Mouse (Mus musculus): ENCODE results near the gene Sbsn. TPM values are rescaled to one million over a fixed set of nuclear protein-coding genes. Genes with fewer than 3 reads are reported as not detected.

Gene Sbsn
- polyA plus RNA-seq (2015; fragmentation: Illumina TruSeq; extraction: RNeasy Lipid Tissue Mini Kit (QIAGEN cat#74804); ENCODE audit: insufficient read depth, low replicate concordance), result 5.4 TPM

DNA sequence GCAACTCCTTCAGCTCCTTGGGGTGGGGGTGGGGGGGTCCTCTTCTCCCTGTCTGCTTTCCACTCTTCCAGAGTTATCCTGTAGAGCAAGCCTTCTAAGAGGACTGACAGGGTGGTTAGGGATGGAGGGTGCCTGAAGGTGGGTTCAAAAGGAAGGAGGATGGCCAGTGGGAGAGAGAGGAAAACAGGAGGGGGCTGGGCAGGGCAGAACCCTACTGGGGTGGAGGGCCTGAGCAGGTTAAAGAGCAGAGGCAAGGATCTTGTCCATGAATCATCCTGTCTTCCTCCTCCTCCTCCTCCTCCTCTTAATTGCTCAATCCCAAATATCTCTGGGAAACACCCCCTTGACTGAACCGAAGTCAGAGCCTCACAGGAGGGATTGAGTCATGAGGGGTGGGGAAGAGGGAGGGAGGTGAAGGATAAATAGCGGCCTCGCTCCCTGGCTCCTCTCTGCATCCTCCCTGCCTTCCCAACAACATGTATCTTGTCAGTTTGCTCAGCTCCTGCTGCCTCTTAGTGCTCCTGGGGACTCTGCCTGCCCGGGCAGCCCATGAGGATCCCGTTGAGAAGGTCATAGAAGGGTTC is at the start of gene Sbsn:
Gene Sbsn (plus strand): TSS at position 386 of the 584 bp plus-strand sequence.

GRCm38 (mm10) chr7:30711942-30712341 is 39.3 kb upstream of the Sbsn start, which contains the start of gene Atp4a:
Atp4a (plus strand) TSS chr7:30712209.

GRCm38 (mm10) chr7:30729396-30730063 is 21.7 kb upstream of the Sbsn start, which contains the start of gene Tmem147:
Tmem147 (minus strand) TSS chr7:30729540.

DNA sequence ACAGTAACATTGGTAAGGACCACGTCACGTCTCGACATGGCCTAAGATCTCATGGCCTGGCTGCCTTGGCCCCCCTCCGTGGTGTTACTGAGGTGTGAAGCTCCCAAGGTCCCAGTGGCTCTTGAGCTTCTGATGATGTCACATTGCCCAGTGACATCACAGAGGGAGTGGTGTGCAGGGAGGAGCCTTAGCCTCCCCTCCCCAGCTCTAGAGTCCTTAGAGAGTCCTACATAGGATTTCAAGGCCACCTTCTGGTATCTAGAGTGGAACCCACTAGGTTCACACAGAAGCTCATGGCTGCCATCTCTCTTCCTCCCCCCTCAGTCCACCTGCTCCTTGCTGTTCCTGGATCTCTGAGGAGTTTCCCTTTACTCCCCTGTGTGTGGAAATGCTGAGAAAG is 7.7 kb upstream of the Sbsn start, which contains the start of gene Gapdhs:
Gene Gapdhs (minus strand): TSS at position 65 of the 400 bp plus-strand sequence.

GRCm38 (mm10) chr7:30763456-30763855 is 12.2 kb downstream of the Sbsn start, which contains the start of gene Dmkn:
Dmkn (plus strand) TSS chr7:30763756.

DNA sequence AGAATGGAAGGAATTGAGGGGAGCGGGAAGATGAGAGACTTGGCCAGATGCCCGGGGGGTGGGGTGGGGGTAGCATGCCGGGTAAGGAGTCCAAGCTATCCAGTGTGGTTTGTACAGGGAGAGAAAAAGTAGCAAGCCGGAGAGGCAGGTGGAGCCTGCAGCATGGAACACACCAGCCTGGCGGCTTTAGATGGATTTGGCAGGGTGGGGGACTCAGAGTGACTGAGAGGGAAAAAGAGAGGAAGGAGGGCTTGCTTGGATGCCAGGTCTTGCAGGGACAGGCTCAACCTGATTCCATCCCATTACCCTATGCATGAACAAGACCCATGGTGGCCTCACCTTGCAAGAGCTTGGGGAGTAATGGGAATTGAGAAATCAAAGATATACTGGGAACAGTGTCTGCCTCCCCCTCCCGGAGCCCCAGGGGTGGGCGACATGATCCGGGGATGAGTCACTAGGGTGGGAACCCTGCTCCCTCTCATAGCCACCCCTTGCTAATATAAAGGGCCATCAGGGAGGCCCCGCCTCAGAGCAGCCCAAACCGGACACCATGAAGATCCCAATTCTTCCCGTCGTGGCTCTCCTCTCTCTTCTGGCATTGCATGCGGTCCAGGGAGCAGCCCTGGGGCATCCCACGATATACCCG is 36.2 kb downstream of the Sbsn start, which contains the start of gene Krtdap:
Gene Krtdap (plus strand): TSS at position 520 of the 646 bp plus-strand sequence.

Other genes starting within 250 kb of the Sbsn start
- 2.3 TPM for gene Arhgap33, start 216.4 kb upstream of the Sbsn start, polyA plus RNA-seq (2015; fragmentation: Illumina TruSeq; extraction: RNeasy Lipid Tissue Mini Kit (QIAGEN cat#74804); ENCODE audit: insufficient read depth, low replicate concordance)
- 6.5 TPM for gene Hspb6, start 199.3 kb upstream of the Sbsn start, polyA plus RNA-seq (2015; fragmentation: Illumina TruSeq; extraction: RNeasy Lipid Tissue Mini Kit (QIAGEN cat#74804); ENCODE audit: insufficient read depth, low replicate concordance)
- 6.0 TPM for gene Proser3, start 199.2 kb upstream of the Sbsn start, polyA plus RNA-seq (2015; fragmentation: Illumina TruSeq; extraction: RNeasy Lipid Tissue Mini Kit (QIAGEN cat#74804); ENCODE audit: insufficient read depth, low replicate concordance)
- gene Lin37, start 191.6 kb upstream of the Sbsn start, polyA plus RNA-seq (2015; fragmentation: Illumina TruSeq; extraction: RNeasy Lipid Tissue Mini Kit (QIAGEN cat#74804); ENCODE audit: insufficient read depth, low replicate concordance), result 50.0 TPM
- gene U2af1l4, start 188.2 kb upstream of the Sbsn start, polyA plus RNA-seq (2015; fragmentation: Illumina TruSeq; extraction: RNeasy Lipid Tissue Mini Kit (QIAGEN cat#74804); ENCODE audit: insufficient read depth, low replicate concordance), result 48.4 TPM
- gene Gm49396, start 188.1 kb upstream of the Sbsn start, polyA plus RNA-seq (2015; fragmentation: Illumina TruSeq; extraction: RNeasy Lipid Tissue Mini Kit (QIAGEN cat#74804); ENCODE audit: insufficient read depth, low replicate concordance), result 21.5 TPM
- 134 TPM for gene Psenen, start 187.8 kb upstream of the Sbsn start, polyA plus RNA-seq (2015; fragmentation: Illumina TruSeq; extraction: RNeasy Lipid Tissue Mini Kit (QIAGEN cat#74804); ENCODE audit: insufficient read depth, low replicate concordance)
- gene Igflr1, start 186.0 kb upstream of the Sbsn start, polyA plus RNA-seq (2015; fragmentation: Illumina TruSeq; extraction: RNeasy Lipid Tissue Mini Kit (QIAGEN cat#74804); ENCODE audit: insufficient read depth, low replicate concordance), result not detected
- 45.0 TPM for gene Kmt2b, start 162.7 kb upstream of the Sbsn start, polyA plus RNA-seq (2015; fragmentation: Illumina TruSeq; extraction: RNeasy Lipid Tissue Mini Kit (QIAGEN cat#74804); ENCODE audit: insufficient read depth, low replicate concordance)
- 2.5 TPM for gene Zbtb32, start 152.6 kb upstream of the Sbsn start, polyA plus RNA-seq (2015; fragmentation: Illumina TruSeq; extraction: RNeasy Lipid Tissue Mini Kit (QIAGEN cat#74804); ENCODE audit: insufficient read depth, low replicate concordance)
- gene Upk1a, start 138.6 kb upstream of the Sbsn start, polyA plus RNA-seq (2015; fragmentation: Illumina TruSeq; extraction: RNeasy Lipid Tissue Mini Kit (QIAGEN cat#74804); ENCODE audit: insufficient read depth, low replicate concordance), result 0.22 TPM
- gene Cox6b1, start 125.3 kb upstream of the Sbsn start, polyA plus RNA-seq (2015; fragmentation: Illumina TruSeq; extraction: RNeasy Lipid Tissue Mini Kit (QIAGEN cat#74804); ENCODE audit: insufficient read depth, low replicate concordance), result 519 TPM
- gene Etv2, start 115.6 kb upstream of the Sbsn start, polyA plus RNA-seq (2015; fragmentation: Illumina TruSeq; extraction: RNeasy Lipid Tissue Mini Kit (QIAGEN cat#74804); ENCODE audit: insufficient read depth, low replicate concordance), result not detected
- 12.1 TPM for gene Rbm42, start 101.2 kb upstream of the Sbsn start, polyA plus RNA-seq (2015; fragmentation: Illumina TruSeq; extraction: RNeasy Lipid Tissue Mini Kit (QIAGEN cat#74804); ENCODE audit: insufficient read depth, low replicate concordance)
- gene Haus5, start 86.5 kb upstream of the Sbsn start, polyA plus RNA-seq (2015; fragmentation: Illumina TruSeq; extraction: RNeasy Lipid Tissue Mini Kit (QIAGEN cat#74804); ENCODE audit: insufficient read depth, low replicate concordance), result 27.1 TPM
- gene Pmis2, start 79.9 kb upstream of the Sbsn start, polyA plus RNA-seq (2015; fragmentation: Illumina TruSeq; extraction: RNeasy Lipid Tissue Mini Kit (QIAGEN cat#74804); ENCODE audit: insufficient read depth, low replicate concordance), result not detected
- not detected for gene 2200002J24Rik, start 52.5 kb upstream of the Sbsn start, polyA plus RNA-seq (2015; fragmentation: Illumina TruSeq; extraction: RNeasy Lipid Tissue Mini Kit (QIAGEN cat#74804); ENCODE audit: insufficient read depth, low replicate concordance)
- gene Atp4a, start 39.3 kb upstream of the Sbsn start, polyA plus RNA-seq (2015; fragmentation: Illumina TruSeq; extraction: RNeasy Lipid Tissue Mini Kit (QIAGEN cat#74804); ENCODE audit: insufficient read depth, low replicate concordance), result not detected
- gene Tmem147, start 21.9 kb upstream of the Sbsn start, polyA plus RNA-seq (2015; fragmentation: Illumina TruSeq; extraction: RNeasy Lipid Tissue Mini Kit (QIAGEN cat#74804); ENCODE audit: insufficient read depth, low replicate concordance), result 51.8 TPM
- not detected for gene Gapdhs, start 7.8 kb upstream of the Sbsn start, polyA plus RNA-seq (2015; fragmentation: Illumina TruSeq; extraction: RNeasy Lipid Tissue Mini Kit (QIAGEN cat#74804); ENCODE audit: insufficient read depth, low replicate concordance)
- 0.43 TPM for gene Dmkn, start 12.3 kb downstream of the Sbsn start, polyA plus RNA-seq (2015; fragmentation: Illumina TruSeq; extraction: RNeasy Lipid Tissue Mini Kit (QIAGEN cat#74804); ENCODE audit: insufficient read depth, low replicate concordance)
- not detected for gene Krtdap, start 36.4 kb downstream of the Sbsn start, polyA plus RNA-seq (2015; fragmentation: Illumina TruSeq; extraction: RNeasy Lipid Tissue Mini Kit (QIAGEN cat#74804); ENCODE audit: insufficient read depth, low replicate concordance)
- 23.9 TPM for gene Ffar2, start 72.3 kb downstream of the Sbsn start, polyA plus RNA-seq (2015; fragmentation: Illumina TruSeq; extraction: RNeasy Lipid Tissue Mini Kit (QIAGEN cat#74804); ENCODE audit: insufficient read depth, low replicate concordance)
- 0.41 TPM for gene Ffar3, start 104.7 kb downstream of the Sbsn start, polyA plus RNA-seq (2015; fragmentation: Illumina TruSeq; extraction: RNeasy Lipid Tissue Mini Kit (QIAGEN cat#74804); ENCODE audit: insufficient read depth, low replicate concordance)
- 29.4 TPM for gene Ffar1, start 110.1 kb downstream of the Sbsn start, polyA plus RNA-seq (2015; fragmentation: Illumina TruSeq; extraction: RNeasy Lipid Tissue Mini Kit (QIAGEN cat#74804); ENCODE audit: insufficient read depth, low replicate concordance)
- gene Cd22, start 128.9 kb downstream of the Sbsn start, polyA plus RNA-seq (2015; fragmentation: Illumina TruSeq; extraction: RNeasy Lipid Tissue Mini Kit (QIAGEN cat#74804); ENCODE audit: insufficient read depth, low replicate concordance), result 692 TPM
- gene Mag, start 163.4 kb downstream of the Sbsn start, polyA plus RNA-seq (2015; fragmentation: Illumina TruSeq; extraction: RNeasy Lipid Tissue Mini Kit (QIAGEN cat#74804); ENCODE audit: insufficient read depth, low replicate concordance), result 1.0 TPM
- not detected for gene Hamp2, start 173.2 kb downstream of the Sbsn start, polyA plus RNA-seq (2015; fragmentation: Illumina TruSeq; extraction: RNeasy Lipid Tissue Mini Kit (QIAGEN cat#74804); ENCODE audit: insufficient read depth, low replicate concordance)
- gene Hamp, start 192.6 kb downstream of the Sbsn start, polyA plus RNA-seq (2015; fragmentation: Illumina TruSeq; extraction: RNeasy Lipid Tissue Mini Kit (QIAGEN cat#74804); ENCODE audit: insufficient read depth, low replicate concordance), result not detected
- 183 TPM for gene Usf2, start 205.3 kb downstream of the Sbsn start, polyA plus RNA-seq (2015; fragmentation: Illumina TruSeq; extraction: RNeasy Lipid Tissue Mini Kit (QIAGEN cat#74804); ENCODE audit: insufficient read depth, low replicate concordance)
- gene Lsr, start 222.0 kb downstream of the Sbsn start, polyA plus RNA-seq (2015; fragmentation: Illumina TruSeq; extraction: RNeasy Lipid Tissue Mini Kit (QIAGEN cat#74804); ENCODE audit: insufficient read depth, low replicate concordance), result 2.4 TPM
- 0.69 TPM for gene Fam187b, start 222.3 kb downstream of the Sbsn start, polyA plus RNA-seq (2015; fragmentation: Illumina TruSeq; extraction: RNeasy Lipid Tissue Mini Kit (QIAGEN cat#74804); ENCODE audit: insufficient read depth, low replicate concordance)

All from spleen, adult 10 weeks (tissue).